Mouse (Mus musculus) frontal cortex, postnatal 10 days (tissue): ENCODE measurements around the gene Xpo5.

Source experiments
- DNase-seq, 2 experiments: peaks; one replicate each; pipeline ENCODE4 v3.0.0; 2022; ENCODE audit warnings: low spot score in 2 of 2, mixed read lengths in 1 of 2

Gene Xpo5

GRCm38 (mm10) chr17:46284653-46285052, 82.1 kb downstream of the Xpo5 start:
- no peak for DNase-seq

- no peak for DNase-seq
Measured at GRCm38 (mm10) chr17:46285407-46285806, 82.8 kb downstream of the Xpo5 start.

GRCm38 (mm10) chr17:46287678-46288095, 85.1 kb downstream of the Xpo5 start:
- DNase-seq: no peak
